Mouse (Mus musculus) naive thymus-derived CD4-positive, alpha-beta T cell, adult 5 months (primary cell): ENCODE data around the gene Mboat2. TPM values are rescaled to one million over a fixed set of nuclear protein-coding genes. Genes with fewer than 3 reads are reported as not detected.

Source experiments
- polyA plus RNA-seq: library from polyadenylated mRNA; unstranded; fragments of 100-300 nt; shearing (Covaris generic); gene quantifications from one replicate; pipeline ENCODE4 v1.2.1, GENCODE M21; 2017

Gene Mboat2
- not detected for polyA plus RNA-seq

DNA sequence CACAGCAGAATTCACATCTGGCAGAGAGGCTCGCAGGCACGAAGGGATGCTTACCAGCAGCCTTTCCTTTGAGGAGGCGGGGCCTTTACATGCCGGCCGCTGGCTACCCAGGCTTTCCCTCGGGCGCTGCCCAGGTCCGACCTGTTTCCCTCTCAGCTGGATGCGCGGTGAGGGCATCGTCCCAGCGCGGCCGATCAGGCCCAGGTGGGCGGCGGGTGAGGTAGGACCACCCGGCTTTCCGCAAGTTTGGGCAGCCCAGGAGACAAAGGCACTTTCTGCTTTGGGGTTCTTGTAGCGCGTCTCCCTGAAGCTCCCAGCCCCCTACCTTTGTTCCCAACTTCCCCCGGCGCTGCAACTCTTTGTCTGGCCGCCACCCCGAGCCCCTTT, at the start of gene Mboat2:
Gene Mboat2, plus strand, starts transcription at position 114 of the 387 bp plus-strand sequence.

DNA sequence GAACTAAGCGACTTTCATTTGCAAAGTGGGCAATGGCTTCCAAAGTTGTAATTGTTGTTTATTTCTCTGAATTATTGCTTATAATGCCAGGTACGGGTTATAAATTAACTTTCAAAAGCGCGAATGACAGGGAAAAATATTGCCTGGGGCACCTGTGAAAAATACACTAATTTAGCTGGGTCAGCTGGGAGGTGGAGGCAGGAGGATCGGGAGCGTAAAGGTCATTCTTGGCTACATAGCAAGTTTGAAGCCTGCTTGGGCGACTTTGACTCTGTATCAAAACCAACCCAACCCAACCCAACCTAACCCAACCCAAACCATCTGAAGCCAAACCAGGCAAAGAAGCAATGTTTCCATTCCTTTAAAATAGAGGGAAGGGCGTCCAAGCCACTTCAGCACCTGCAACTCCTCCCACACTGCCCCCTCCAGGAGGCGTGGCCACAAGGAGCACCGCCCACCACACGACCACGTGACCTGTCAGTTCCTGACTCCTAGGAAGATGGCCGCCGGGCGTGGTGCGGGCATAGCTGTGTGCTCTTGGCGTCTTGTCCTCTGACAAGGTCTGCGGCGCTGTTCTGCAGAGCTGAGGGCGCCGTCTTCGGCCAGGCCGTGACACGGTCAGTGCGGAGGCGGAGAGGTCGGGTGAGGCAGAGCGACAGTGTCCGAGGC, 143.9 kb downstream of the Mboat2 start, which contains the start of gene Kidins220:
Gene Kidins220, plus strand, starts transcription at position 480 of the 669 bp plus-strand sequence.

Other genes starting within 250 kb of the Mboat2 start
- 19.6 TPM for gene Klf11, start 179.6 kb upstream of the Mboat2 start, polyA plus RNA-seq
- not detected for gene Cys1, start 149.1 kb upstream of the Mboat2 start, polyA plus RNA-seq
- 10.0 TPM for gene Rrm2, start 122.6 kb upstream of the Mboat2 start, polyA plus RNA-seq
- 73.4 TPM for gene Kidins220, start 144.0 kb downstream of the Mboat2 start, polyA plus RNA-seq